Mouse (Mus musculus): ENCODE data around the gene Frs3.

Frs3 gene

GRCm38 (mm10) chr17:47691650-47692049 lies 2.8 kb downstream of the Frs3 start:
- in situ Hi-C loops (cut with MseI, MboI), result no loop called here

- in situ Hi-C loops (cut with MseI, MboI), result no loop called here
These were observed 5.0 kb downstream of the Frs3 start for GRCm38 (mm10) chr17:47693671-47694441.

DNA sequence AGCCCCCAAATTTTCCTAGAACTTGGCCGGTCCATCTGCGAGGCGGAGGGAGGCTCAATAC lies 5.4 kb downstream of the Frs3 start, which contains the start of gene Gm21981:
Gene Gm21981 (minus strand): TSS at position 14 of the 61 bp plus-strand sequence.
- in situ Hi-C loops (cut with MseI, MboI), result no loop called here

DNA sequence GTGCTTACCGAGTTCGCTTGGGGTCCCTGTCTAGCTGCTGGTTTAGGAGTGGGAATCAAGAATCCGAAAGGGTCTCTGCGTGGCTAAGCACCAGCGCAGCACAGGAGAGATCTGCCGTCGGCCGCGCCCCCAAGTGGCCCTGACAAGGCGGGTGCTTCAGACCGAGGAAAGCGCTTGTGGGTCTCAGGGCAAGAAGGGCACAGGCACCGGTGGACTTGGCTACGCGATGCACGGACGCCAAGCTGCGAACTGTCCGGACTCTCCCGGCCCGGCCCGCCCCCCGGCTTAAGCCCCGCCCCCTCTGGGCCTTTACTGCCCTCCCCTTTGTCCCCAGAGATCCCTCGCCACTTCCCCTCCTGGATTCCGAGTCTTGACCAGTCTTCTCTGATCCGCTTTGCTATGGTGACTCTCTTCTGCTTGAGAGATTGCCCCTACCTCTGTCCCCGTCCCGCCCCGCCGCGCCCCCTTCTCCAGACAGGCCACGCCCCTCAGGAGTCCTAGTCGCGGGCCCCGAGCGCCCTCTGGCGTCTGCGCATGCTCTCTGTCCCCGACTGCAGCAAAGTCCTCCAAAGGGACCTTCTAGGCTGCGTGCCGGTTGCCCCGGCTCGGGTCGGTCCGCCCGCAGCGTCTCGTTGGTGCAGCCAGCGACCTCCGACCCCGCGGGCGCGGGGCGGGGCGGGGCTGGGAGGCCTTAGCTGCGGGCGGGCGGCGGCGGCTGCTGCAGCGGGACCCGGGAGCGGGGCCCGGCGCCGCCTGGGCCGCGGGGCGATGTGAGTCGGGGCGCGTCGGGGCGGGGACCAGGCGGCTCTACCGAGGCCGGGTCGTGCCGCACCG lies 5.9 kb downstream of the Frs3 start, which contains the start of gene Prickle4:
Gene Prickle4 (minus strand): TSS at position 234 of the 834 bp plus-strand sequence.
- in situ Hi-C loops (cut with MseI, MboI), result no loop called here

DNA sequence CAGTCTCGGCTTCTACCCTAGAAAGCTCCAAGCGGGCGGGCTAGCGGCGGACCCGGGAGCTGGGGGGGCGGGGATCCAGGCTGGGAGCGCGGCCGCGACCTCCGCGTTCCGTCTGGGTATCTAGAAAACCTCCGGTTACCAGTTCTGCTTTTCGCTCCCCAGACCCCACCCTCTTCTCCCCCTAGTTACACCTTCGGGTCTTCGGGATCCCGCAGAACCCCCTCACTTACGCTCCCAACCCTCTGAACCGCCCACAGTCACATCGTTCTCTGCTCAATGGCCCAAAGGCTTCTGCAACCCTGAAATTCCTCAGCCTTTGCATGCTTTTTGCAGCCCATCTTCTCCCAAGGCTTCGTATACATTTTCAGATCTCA lies 6.5 kb downstream of the Frs3 start:
- in situ Hi-C loops (cut with MseI, MboI), result no loop called here

DNA sequence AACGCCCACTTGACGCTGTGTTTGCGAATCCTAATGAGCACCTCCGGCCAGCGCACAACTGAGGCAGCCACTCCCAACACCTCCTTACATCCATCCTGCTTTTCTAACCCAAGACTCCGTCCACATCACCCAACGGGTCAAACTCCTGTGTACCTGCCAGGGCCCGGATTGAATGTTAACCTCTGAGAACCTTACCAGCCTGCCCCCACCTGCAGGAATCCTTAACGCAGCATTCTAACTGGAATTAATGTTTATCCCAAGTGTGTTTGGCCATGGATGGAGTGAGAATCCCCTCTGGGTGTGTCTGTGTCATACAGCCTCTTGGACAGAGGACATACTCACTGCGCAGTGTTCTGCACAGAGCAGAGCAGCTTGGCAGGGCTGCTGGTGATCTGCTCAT lies 9.3 kb downstream of the Frs3 start:
- in situ Hi-C loops (cut with MseI, MboI), result no loop called here

GRCm38 (mm10) chr17:47699055-47699454 lies 10.2 kb downstream of the Frs3 start:
- in situ Hi-C loops (cut with MseI, MboI), result no loop called here

DNA sequence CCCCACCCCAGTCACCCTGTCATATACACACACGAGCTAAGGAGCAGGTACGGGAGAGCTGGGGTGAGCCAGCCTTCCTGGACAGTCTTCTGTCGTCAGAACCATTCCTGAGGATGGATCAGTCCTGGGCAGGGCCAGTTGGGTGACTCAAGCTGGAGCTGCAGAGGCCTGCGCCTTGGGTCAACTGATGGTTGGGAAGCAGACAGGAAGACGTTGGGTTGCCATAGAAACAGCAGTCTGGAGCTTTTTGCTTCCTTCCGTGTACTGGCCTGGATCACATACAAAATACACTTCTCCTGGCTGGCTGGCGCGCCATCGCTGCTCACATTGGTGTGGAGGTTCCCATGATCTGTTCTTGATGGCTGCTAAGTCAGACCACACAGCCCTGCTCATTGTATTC lies 13.0 kb downstream of the Frs3 start:
- in situ Hi-C loops (cut with MseI, MboI), result no loop called here

DNA sequence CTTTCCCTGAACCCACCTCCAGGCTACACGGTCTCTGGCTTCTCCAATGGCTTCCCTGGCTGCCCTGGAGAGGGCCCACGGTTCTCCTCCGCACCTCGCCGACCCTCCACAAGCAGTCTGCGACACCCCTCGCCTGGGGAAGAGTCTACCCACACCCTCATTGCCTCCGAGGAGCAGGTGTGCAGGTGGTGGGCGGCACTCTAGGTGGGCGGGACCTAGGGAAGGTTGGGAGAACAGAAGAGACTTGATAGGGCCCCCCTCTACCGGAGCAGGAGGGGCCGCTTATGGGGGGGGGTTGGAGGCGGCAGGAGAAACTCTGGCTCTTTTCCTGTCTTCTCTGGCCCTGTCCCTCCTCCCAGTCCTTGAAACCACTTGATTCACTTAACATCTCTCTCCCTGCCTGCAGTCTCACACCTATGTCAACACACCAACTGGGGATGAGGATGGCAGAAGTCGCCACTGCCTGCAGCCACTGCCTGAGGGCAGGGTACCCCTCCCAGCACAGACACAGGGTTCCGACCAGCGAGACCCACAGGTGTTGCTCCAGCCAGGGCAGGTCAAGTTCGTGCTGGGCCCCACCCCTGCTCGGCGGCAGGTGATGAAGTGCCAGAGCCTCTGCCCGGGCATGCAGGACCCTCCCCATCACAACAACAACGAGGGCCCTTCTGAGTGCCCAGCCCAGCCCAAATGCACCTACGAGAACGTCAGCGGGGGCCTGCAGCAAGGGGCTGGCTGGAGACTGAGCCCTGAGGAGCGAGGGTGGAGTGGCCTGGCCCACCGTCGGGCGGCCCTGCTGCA lies 13.9 kb downstream of the Frs3 start:
- in situ Hi-C loops (cut with MseI, MboI), result no loop called here

- in situ Hi-C loops (cut with MseI, MboI), result no loop called here
These were observed 14.7 kb downstream of the Frs3 start for GRCm38 (mm10) chr17:47703556-47703955.

DNA sequence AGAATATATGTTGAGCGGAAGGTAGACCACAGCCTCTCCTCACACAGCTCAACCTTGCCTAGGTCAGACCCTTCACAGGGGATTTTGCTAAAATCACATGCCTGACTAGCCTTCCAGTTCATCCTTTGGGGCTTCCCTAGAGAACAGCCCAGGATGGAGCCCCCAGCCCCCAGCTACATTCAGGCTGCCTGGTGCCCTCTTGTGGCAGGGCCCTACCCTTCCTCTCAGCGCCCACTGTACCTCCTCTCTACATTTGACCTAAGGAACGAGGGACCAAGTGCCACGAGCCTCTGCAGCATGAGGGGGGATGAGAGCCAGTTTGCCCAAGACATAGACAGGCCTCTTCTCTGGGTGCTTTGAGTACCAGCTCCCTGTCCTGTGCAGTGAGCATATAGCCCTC lies 15.9 kb downstream of the Frs3 start:
- in situ Hi-C loops (cut with MseI, MboI), result no loop called here

DNA sequence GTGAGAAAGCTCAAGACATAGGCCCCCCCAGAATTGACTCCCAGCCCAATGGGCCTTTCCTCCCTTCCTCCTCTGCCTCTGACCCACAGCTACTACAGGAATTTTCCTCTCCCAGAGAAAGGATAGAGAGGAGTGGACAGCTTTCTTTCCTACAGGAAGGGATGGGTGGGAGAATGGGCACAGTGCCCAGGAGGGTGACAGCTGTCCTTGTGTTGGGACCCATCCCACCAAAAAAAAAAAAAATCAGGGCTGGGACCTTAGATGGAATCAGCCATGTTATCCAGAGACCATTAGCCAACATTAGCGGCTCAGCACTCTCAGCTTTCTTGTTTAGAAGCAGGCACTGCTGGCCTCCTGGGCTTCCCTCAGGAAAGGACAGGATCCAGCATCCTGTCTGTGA lies 17.4 kb downstream of the Frs3 start:
- in situ Hi-C loops (cut with MseI, MboI), result no loop called here

DNA sequence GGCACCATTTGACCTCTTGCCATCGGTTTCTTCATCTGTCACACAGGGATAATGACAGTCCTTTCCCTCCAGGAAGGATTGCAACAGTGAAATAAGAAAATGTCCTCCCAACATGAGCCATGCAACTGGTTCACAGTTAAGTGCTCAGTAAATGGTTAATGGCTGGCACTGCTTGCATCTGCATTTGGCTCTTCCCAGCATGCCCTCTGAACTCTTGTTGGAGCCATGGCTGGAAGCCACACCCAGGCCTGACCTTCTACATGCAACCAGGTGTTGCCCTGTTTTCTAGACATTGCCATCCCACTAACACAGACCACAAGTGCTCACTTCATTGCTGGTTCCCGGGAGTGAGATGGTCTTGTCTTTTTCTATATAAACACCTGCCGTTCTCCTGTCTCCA lies 19.1 kb downstream of the Frs3 start:
- in situ Hi-C loops (cut with MseI, MboI), result no loop called here

- in situ Hi-C loops (cut with MseI, MboI), result no loop called here
These were observed 20.1 kb downstream of the Frs3 start for GRCm38 (mm10) chr17:47708972-47709371.

DNA sequence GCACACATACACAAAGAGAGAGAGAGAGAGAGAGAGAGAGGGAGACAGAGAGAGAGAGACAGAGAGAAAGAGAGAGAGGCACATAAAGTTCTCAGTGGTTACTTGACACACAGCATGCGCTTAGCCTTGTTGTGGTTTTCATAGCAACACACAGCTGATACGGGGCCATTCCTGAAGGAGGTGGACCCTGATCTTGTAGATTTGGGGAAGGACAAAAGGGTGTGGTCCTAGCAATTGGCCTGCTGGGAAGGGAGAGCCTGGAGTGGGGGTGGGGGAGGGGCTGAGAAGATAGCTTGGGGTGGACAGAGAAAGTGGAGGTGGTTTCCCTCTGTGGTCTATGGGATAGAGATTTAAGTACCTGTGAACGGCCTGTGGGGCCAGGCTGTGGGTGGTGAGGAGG lies 21.2 kb downstream of the Frs3 start:
- in situ Hi-C loops (cut with MseI, MboI), result no loop called here

DNA sequence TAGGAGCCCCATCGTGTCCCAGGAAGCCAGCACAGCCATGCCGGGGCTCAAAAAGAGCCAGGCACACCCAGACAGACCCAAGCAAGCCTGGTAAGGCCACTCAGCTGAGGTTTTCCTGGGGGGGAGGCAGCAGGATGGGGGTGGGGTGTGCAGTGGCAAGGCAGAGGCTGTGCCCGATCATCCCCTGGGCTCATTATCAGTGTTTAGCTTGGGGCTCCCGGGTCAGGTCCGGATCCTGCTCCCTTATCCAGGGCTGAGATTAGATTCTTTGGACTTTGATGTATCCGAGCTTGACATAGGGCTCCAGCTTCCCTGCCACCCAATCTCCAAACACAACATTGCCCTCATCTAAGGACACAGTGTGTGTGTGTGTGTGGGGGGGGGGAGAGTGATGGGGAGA lies 23.1 kb downstream of the Frs3 start:
- in situ Hi-C loops (cut with MseI, MboI), result no loop called here

- in situ Hi-C loops (cut with MseI, MboI), result no loop called here
These were observed 24.2 kb downstream of the Frs3 start for GRCm38 (mm10) chr17:47712889-47713571.

GRCm38 (mm10) chr17:47715037-47715436 lies 26.2 kb downstream of the Frs3 start:
- in situ Hi-C loops (cut with MseI, MboI), result no loop called here

DNA sequence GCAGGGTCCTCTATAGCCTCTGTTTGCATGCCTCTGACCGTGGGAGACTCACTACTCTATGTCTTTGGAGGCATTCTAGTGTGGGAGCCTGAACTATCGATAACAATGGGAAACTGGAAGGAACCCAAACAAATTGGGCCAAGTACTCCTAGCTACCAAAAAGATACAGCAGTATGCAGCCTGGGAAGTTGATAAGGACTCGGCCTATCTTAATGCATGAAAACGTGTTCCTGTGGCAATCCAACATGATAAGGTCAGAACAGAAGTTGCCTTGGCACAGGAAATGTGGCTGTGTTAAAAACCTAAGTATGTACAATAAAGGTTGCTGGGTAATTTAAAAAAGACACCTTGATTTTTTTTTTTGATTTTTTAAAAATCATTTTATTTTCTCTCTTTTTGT lies 32.4 kb downstream of the Frs3 start:
- in situ Hi-C loops (cut with MseI, MboI), result no loop called here

- in situ Hi-C loops (cut with MseI, MboI), result no loop called here
These were observed 37.7 kb downstream of the Frs3 start, which contains the start of gene Pgc for GRCm38 (mm10) chr17:47726566-47726965. Gene Pgc (plus strand): TSS chr17:47726842.

GRCm38 (mm10) chr17:47730633-47731575 lies 42.1 kb downstream of the Frs3 start:
- in situ Hi-C loops (cut with MseI, MboI), result no loop called here

Measured in mouse trophoblast stem cell (cell line).